Mouse (Mus musculus) small intestine, adult 2 months (tissue): ENCODE measurements around the gene Tmx2.

ENCODE experiments used
- CTCF ChIP-seq: fragments of 200-500 bp; IDR thresholded peaks from 2 replicates; pipeline ENCODE4 v1.5.1; 2012; ENCODE audit warnings: low read depth, mild to moderate bottlenecking, control low read depth, inconsistent platforms, low read length, moderate library complexity, mixed read lengths; ENCODE audit not compliant: insufficient replicate concordance, insufficient read length; ENCODE audit errors: extremely low read depth
- POLR2A ChIP-seq: fragments of 200-500 bp; IDR thresholded peaks from 2 replicates; pipeline ENCODE4 v1.6.1; 2012; ENCODE audit warnings: low read depth, mild to moderate bottlenecking, control low read depth, inconsistent platforms, low read length, moderate library complexity

DNA sequence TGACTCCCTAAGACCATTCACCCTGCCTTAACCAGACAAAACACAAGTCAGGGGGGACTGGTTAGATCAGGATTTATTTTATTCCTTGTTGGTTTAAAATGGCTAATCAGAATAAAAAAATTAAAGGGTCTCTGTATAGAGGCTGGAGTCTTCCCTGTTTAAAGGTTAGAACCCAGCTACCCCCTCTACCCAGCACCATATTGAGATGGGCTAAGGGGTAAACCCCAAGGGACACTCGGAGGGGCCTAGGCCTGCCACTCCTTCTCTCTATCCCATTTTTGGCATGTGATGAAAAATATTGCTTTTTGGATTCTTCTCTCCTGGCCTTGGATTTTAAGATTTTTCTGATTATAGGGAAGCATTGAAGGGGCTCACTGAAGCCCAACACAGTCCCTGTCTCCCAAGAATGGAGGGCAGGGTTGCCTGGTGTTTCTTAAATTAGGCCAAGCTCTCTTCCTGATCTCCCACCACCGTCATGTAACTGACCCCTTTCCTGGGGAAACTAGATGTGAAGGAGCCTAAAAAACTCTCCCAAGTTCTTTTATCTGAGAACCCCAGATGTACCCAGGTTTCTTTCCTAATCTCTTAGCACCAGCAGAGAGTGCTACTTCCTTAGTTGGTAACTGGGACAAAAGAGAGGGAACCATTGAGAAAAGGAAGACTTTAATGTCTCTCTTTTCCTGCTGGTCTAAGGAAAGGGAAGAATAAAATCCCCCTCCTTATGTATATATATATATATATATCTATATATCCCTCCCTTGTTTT is 9.3 kb upstream of the Tmx2 start:
- no peak for TF ChIP-seq CTCF
- TF ChIP-seq POLR2A: no peak
